Mouse (Mus musculus) naive thymus-derived CD4-positive, alpha-beta T cell, adult 2 months (primary cell): Measurements from ENCODE around the gene Rab1a.
A peak's percentile ranks its signal among the peaks of the same experiment; 100 is the strongest.
"Not testable (repeated sequence)": the region's sequence is repeated elsewhere in the genome, so short reads cannot be mapped to it uniquely, and the experiment has no call there.

Source experiments
- DNase-seq: peaks from one replicate; pipeline ENCODE4 v3.0.0-alpha.2; 2011; ENCODE audit warnings: low read depth

Gene Rab1a

DNA sequence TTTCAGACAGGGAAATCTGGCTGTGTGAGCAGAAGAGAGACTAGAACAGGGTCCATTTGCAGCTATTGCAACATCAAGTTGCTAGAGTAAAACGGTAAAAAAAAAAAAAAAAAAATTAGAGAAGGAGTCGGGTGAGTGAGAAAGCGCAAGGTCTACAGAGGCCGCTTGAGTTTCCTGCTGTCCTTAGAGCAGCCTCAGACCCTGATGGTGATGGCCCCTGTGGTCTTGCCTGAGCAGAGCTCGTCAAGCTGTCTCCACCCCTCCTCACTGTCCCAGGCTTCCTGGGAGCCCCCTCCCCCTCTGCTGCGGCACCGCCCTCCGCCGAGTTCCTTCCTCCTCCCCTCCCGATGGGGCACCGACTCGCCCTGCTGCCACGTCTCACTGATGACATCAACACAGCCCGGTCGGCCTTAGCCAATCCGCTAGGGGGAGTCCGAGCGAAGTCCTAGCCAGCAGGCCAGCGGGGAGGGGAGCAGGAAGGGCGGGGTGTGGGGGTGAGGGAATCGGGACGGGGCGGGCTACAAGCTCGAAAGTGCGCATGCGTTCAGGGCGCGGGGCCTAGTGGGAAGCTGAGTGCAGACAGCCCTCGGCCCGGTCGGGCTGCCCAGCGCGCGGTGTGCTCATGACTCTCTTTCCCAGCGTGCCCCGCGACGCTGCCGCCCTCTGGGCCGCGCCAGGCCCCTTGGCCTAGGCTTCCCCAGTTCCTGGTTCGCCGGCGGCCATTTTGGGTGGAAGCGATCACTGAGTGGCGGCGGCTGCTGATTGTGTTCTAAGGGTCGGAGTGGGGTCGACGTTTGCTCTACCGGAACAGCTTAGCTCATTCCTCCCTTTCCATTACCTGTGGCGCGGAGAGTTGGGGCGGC, at the start of gene Rab1a:
Rab1a (plus strand) TSS at position 720 of the 863 bp plus-strand sequence.
- DNase-seq, result peak; percentile 100

DNA sequence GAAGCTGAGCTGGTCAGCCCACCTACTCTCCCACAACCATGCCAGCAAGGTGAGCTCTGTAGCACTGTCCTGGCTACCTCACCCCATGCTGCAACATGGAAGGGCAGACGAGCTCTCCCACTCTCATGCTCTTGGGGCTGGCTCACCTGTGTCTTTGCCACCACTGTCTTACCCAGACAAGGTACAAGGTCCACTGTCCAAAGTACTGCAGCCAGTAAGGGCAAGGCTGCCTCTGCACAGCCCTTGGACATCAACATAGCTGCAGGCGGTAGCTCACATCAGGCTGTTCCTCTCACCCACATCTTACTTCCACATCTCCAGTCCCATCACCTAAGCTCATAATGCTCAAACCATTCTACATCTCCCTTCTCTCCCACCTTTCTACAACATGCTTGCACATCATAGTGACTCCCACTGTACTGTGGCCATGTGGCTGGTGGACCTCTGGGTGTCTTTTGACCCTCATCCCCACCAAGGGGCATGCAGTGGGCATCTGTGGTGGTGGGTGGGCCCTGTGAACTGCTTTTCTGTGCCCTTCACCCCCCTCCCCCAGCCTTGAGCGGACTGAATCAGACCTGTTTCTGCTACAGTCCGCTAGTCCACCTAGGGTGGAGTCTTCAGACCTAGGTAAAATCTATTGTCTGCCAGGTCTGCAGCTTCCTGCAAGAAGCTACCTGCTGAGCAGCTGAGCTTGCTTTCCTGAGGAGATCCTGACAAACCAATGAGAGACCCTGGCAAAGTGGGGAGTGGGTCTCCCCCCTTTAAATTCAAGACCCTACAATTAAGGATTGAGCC, 48.9 kb upstream of the Rab1a start:
- no peak for DNase-seq

DNA sequence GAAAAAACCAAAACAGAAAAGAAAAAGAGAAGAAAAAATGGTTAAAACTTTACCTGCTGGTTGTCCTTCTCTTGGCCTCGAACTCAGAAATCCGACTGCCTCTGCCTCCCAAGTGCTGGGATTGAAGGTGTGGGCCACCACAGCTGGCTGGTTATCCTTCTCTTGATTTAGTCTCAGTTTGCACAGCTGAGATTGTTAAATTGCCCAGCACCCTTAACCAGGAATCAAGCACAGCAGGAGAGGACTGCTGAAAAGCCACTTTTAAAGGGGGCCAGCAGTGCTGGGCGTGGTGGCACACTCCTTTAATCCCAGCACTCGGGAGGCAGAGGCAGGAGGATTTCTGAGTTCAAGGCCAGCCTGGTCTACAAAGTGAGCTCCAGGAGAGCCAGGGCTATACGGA, 47.7 kb upstream of the Rab1a start:
- not testable (repeated sequence) for DNase-seq

DNA sequence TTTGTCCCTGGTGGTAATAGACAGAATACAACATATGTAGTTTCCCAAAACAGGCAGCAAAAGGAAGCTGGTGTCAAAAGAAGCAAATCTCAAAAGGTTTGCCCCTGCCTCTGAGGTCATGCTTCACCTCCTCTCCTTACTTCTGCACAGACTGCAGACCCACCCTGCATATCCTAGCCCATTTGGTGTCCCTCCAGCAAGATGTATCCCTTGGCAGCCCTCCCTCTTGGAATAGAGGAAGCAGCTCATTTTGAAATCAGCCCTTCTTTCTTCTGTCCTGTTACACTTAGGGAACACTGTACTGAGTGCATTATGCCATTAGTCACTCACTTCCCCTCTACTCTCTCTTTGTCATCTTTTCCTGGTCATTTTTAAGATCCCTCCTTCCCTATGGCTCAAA, 42.4 kb upstream of the Rab1a start:
- no peak for DNase-seq

DNA sequence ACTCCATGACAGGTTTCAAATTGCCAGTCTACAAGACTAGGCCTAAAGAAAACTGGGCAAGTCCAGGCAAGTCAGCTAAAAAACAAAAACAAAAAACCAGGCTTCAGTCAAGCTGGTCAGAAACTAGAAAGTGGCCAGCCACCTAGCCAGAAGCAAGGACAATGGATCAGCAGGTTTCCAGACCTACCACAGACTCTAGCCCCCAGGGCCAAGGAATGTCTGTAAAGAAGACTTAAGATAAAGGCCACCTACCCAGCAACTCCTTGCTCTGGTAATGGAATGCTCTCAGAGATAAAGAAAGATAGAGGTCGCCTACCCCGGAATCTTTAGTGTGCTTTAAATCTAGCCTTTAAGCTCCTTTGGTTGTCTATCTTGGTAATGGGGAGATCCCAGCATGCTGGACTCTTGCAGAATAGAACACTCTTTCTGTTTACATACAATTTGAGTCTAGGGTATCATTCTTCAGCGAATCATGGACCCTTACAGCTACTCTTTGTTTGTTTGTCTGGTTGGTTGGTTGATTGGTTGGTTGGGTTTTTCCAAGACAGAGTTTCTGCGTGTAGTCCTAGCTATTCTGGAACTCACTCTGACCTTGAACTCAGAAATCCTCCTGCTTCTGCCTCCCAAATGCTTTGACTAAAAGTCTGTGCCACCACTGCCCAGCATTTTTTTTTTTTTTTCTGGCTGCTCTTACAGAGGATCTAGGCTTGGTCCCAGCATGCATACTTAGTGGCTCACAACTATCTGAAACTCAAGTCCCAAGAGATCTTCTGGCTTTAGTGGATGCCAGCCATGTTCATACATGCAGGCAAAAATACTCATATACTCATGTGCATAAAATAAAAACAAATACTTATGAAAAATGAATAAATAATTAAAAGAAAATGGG, 36.0 kb upstream of the Rab1a start:
- DNase-seq, result no peak

DNA sequence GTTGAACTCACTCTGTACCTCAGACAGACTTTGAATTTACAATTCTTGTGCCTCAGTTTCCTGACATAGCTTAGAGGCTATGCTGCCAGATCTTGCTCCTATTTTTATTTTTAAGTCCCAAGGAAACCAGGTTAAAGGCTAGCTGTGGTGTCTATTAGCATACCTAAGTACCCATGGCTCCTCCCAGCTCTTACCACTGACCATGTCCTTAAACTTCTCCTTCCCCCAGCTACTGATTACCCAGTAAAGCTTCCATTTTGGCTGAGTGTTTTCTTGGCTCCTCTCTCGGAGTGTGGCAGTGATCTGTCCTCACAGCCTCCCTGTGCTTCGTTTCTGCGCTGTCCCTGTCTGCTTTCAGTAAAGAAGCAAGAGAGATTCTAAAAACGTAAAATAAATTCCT, 35.2 kb upstream of the Rab1a start:
- DNase-seq, result no peak

DNA sequence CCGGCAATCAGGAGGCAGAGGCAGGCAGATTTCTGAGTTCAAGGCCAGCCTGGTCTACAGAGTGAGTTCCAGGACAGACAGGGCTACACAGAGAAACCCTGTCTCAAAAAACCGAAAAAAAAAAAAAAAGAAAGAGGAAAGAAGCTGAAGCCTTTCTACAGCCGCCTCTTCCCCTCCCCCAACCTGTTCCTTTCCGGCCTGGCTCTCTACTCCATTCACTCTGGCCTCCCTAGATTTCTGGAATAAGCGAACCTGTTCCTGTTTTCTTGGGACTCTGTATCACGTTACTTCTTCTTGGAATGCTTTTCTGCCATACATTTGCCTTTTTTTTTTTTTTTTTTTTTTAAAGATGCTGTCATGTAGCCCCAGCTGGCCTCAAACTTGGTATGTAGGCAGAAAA, 34.8 kb upstream of the Rab1a start:
- DNase-seq, result not testable (repeated sequence)

DNA sequence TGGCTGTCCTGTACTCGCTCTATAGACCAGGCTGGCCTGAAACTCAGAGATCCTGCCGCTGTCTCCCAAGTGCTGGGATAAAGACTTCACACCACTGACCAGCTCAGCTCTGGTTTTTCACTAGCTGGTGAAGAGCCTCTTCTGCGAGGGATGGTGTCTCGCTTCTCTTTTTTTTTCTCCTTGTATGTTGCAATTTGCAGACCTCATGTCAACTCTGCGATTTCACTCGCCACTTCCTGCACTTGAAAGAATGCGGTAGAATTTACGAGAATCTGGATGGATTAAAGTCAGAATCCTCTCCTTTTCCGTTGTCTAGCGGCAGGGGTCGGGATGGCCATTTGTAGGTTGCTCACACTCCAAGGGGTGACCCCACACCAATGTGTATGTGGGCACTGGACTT, 32.3 kb upstream of the Rab1a start:
- DNase-seq, result no peak

DNA sequence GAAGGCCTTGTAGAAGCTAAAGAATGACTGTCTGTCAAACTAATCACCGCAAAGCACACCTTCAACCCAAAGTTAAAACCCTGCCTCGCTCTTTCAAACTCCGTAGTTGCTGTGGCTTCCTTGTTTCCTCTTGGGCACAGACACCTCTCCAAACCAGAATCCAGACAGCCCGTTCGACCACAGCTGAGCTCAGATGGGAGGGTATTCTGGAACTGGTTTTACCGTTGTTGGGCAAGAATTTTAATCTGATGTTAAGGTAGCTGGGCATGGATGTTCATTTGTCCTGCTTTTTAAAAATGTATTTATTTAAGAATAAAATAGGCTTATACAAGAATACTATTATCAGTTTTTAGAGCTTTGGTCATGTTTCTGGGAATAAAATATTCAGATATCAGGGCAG, 14.0 kb upstream of the Rab1a start:
- DNase-seq, result no peak

DNA sequence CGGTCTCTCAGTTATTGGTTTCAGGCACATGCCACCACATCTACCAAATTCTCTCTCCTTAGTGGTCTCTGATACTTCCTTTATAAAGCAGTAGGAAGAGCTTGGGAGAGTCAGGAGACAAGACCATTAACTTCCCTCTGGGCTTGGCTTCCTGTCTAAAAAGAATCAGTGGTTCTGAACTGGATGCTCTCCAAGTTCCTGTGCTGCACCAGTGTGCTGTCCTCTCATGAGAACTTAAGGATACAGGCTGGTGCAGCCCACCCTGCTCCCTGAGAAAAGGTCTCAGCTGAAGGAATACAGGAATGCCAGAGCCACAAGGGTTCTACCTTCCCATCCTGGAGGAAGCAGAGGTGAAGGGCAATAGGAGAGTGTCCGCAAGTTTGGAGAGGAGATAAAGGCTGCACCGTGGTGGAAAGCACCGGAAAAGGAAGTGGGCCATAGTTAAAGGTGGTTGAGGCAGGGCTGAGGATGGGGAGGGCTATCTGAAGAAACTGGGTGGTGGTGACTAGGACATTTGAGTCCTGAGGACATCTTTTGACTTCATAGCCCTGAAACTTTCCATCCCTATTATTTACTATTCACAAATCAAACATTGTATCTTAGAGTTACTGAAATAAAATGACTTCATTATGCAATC, 8.0 kb upstream of the Rab1a start:
- no peak for DNase-seq

DNA sequence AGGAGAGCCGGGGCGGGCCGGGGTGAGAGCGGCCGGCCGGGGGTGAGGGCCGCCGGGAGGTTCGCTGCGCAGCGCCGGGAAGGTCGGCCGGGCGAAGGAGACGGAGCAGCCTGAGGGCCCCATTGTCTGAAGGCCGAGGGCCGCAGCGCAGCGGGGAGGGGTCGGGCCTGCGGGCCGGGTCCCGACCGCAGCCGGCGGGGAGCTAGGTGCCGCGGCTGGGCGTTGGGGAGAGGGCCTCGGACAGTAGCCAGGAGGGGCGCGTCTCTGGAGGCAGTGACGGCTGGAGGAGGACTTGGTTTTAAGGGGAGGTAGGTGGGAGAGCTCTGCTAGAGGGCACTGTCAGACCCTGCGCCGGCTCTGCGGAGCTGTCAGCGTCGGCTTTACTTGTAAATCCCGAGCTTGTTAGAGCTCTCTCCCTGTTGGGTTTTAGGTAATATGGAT, 449 bp downstream of the Rab1a start:
- DNase-seq, result peak; percentile 68

DNA sequence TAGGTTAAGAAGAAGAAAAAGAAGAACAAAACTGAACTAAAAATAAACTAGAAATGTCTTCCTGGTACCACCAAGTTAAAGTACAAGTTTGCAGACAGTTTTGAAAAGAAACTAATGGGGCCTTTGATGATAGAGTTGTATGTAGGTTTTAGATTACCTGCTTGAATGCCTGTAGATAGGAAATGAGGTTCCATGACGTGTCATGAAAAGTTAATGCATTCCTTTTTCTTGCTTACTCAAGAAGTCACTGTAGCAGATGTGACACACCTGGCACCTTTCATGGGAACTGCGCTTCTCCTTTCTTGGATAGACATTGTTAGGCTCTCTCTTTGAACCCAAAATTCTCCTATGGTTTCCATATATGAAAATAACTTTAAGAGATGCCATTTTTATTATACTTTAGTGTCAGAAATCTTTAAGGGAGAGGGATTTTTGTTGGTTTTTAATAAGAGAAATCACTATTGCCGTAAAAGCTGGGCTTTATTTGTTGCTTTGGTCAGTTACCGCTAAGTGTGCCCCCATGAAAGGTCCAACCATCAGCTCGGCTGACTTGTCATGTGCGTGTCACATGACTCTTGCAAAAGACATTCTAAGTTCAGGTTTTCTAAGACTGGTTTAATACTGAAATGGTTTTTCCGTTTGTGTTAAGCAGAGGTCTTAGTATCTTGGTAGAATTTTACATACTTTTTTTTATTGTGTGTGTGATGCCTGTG, 1.2 kb downstream of the Rab1a start:
- DNase-seq, result peak; percentile 69

DNA sequence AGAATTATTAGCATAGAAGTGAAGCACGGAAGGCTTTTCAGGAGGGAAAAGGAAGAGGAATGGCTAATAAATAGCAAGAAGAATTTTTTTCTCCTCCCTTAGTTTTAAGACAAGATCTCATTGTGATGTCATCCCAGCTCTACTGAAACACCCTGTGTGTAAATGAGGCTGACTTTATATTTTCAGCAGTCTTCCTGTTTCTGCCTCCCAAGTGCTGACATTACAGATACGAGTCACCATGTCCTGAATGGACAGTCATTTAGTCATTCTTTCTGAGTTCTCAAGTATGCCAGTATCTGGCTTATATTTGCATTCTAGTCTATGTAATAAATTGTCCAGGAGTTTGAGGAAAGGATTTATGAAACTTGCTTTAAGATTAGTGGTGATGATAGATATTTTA, 3.1 kb downstream of the Rab1a start:
- DNase-seq, result no peak

DNA sequence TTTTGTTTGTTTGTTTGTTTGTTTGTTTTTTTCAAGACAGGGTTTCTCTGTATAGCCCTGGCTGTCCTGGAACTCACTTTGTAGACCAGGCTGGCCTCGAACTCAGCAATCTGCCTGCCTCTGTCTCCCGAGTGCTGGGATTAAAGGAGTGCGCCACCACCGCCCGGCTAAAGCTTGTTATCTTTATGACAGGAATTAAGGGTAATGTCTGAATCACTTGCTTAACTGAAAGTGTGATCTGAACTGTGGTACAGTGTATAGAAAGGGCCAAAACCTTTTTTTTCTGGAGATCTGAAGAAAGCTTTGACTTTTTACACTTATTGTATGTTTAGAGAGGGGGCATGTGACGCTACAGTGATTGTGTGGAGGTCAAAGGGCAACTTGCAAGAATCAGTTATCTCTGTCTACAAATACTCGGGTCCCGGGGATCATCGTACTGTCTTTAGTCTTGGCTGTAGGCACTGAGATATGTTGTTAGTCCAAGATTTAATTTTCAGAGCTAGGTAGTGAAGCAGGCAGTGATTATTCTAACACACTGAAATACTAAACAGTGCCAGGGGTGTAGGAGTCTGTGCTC, 3.7 kb downstream of the Rab1a start:
- no peak for DNase-seq

DNA sequence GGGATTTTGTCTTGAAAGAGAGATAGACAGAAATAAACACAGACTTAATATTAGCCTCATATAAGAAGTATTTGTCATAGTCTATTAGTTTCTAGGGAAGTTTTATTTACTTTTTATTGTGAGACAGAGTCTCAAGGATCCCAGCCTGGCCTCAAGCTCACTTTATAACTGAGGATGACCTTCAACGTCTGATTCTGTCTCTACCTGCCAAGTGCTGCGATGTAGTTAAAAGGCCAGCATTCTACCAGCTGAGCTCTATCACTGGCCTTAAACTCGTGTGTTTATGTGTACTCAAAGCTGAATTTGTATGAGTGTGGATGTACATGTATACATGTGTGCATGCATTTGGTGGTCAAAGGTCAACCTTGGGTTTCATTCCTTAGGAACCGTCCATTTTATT, 4.3 kb downstream of the Rab1a start:
- DNase-seq, result no peak

DNA sequence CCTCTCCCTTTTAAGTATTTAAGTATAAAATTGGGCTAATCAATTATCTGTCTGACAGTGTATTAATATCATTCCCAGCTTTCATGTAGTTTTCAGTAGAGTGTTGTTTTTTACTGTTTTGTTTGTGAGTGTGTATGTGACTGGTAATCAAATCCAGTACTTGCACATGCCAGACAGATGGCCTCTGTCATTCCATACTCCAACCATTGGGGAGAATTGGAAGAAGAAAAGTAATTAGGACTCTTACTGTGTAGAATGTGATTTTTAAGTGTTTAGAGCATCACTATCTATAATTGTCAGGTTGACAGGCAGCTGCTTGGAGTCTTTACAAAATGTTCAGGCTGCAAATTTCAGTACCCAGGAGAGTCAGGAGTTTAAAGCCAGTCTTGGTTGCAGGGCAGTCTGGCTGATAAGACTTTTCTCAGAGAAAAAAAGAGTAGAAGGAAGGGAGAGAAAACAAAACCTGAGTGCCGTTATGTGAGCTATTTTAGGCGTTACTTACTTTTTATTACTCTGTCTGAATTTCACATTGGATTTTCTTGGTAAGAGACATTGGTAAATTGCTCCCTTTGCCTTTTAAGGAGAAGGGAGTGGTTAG, 5.5 kb downstream of the Rab1a start:
- no peak for DNase-seq

DNA sequence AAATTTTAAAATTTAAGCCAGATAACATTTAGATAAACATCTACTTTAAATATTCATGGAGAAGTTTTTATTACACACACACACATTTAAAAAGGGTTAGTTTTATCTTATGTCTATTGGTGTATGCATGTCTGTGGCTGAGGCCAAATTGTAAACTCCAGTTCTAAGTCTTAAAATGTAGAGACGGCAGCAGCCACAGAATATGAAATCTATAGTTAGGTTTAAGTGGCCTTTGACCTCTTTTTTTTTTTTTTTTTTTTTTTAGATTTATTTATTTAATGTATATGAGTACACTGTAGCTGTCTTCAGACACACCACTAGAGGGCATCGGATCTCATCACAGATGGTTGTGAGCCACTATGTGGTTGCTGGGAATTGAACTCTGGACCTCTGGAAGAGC, 6.4 kb downstream of the Rab1a start:
- DNase-seq, result no peak

DNA sequence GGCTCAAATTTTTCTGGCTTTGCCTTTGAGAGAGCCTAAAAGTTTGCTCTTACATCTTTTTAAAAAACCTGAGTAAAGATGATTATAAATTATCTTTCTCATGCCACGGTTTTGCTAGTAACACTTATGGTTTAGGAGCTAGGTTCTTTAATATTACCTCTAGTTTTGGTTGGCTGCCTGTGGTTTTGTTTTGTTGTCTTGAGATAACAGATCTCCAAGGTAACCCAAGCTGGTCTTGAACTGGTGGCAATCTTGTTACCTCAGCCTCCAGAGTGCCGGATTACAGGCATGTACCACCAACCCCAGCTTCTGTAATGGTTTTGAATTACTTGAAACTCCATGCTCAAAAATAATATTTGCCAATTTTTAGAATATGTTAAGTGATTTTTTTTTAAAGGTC, 10.6 kb downstream of the Rab1a start:
- DNase-seq, result no peak

DNA sequence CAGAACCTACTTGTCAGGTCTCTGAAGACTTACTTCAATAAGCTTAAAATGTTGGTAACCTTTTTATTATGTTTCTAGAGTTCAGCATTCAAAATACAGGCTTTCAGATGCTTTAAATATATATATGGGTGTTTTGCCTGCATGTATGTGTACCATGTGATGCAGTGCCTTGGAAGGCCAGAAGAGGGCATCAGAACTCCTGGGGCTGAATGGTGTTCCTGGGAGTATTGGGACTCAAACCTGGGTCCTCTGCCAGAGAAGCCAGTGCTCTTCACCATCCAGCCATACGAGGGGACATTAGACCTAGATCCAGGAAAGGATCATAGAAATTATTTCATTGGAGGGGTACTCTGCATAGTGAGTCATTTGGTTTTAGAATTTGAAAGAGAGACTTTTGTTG, 13.5 kb downstream of the Rab1a start:
- peak; percentile 50 for DNase-seq

DNA sequence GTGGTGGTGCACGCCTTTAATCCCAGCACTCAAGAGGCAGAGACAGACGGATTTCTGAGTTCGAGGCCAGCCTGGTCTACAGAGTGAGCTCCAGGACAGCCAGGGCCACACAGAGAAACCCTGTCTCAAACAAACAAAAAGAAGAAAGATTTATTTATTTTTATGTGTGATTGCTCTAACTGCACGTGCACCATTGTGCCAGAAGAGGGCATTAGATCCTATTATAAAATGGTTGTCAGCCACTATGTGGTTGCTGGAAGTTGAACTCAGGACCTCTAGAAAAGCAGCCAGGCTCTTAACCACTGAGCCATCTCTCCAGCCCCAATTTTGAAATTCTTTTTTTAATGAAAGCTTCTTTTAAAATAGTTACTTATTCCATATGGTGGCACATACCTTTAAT, 15.2 kb downstream of the Rab1a start:
- peak; percentile 54 for DNase-seq
